Mouse (Mus musculus): Measurements from ENCODE around the gene Scmh1. TPM values are rescaled to one million over a fixed set of nuclear protein-coding genes. Genes with fewer than 3 reads are reported as not detected.

Gene Scmh1
- polyA plus RNA-seq, 1 experiment: 24.1 TPM

- no peak overlapping the region for H3K27ac ChIP-seq (ENCODE audit: control insufficient read depth, insufficient read depth, low read depth, low read length, poor library complexity)
- no peaks in the 10 kb centered on the region for H3K4me1 ChIP-seq (ENCODE audit: control insufficient read depth, insufficient read depth, low read length)
- TF ChIP-seq CTCF (IDR thresholded peaks at IDR 0.05; ENCODE audit: control insufficient read depth, insufficient read depth, low read length) (no peak), POLR2A (IDR thresholded peaks at IDR 0.05; ENCODE audit: borderline replicate concordance, control insufficient read depth, low read depth, low read length) (no peak)
- WGBS: 91% methylated on average over 4 of the region's 4 CpGs
- no peak overlapping the region for H3K4me3 ChIP-seq (replicated peaks; ENCODE audit: control insufficient read depth, low read depth, low read length)
Observed at GRCm38 (mm10) chr4:120418053-120418452, 13.0 kb downstream of the Scmh1 start.

GRCm38 (mm10) chr4:120420193-120420592 lies 15.1 kb downstream of the Scmh1 start:
- Histone ChIP-seq H3K4me1 (ENCODE audit: control insufficient read depth, insufficient read depth, low read length) (no peaks in the 10 kb centered on the region), H3K4me3 (replicated peaks; ENCODE audit: control insufficient read depth, low read depth, low read length) (no peak overlapping the region), H3K27ac (ENCODE audit: control insufficient read depth, insufficient read depth, low read depth, low read length, poor library complexity) (no peak overlapping the region)
- no peak for TF ChIP-seq CTCF (IDR thresholded peaks at IDR 0.05; ENCODE audit: control insufficient read depth, insufficient read depth, low read length)
- TF ChIP-seq POLR2A (IDR thresholded peaks at IDR 0.05; ENCODE audit: borderline replicate concordance, control insufficient read depth, low read depth, low read length): no peak

GRCm38 (mm10) chr4:120420685-120421084 lies 15.6 kb downstream of the Scmh1 start:
- Histone ChIP-seq H3K4me3 (replicated peaks; ENCODE audit: control insufficient read depth, low read depth, low read length) (no peak overlapping the region), H3K27ac (ENCODE audit: control insufficient read depth, insufficient read depth, low read depth, low read length, poor library complexity) (no peak overlapping the region), H3K4me1 (ENCODE audit: control insufficient read depth, insufficient read depth, low read length) (no peaks in the 10 kb centered on the region)
- no peak for TF ChIP-seq POLR2A (IDR thresholded peaks at IDR 0.05; ENCODE audit: borderline replicate concordance, control insufficient read depth, low read depth, low read length)
- TF ChIP-seq CTCF (IDR thresholded peaks at IDR 0.05; ENCODE audit: control insufficient read depth, insufficient read depth, low read length): no peak

GRCm38 (mm10) chr4:120430601-120431000 lies 25.5 kb downstream of the Scmh1 start:
- H3K4me1 ChIP-seq (ENCODE audit: control insufficient read depth, insufficient read depth, low read length): no peaks in the 10 kb centered on the region
- no peak overlapping the region for H3K27ac ChIP-seq (ENCODE audit: control insufficient read depth, insufficient read depth, low read depth, low read length, poor library complexity)
- TF ChIP-seq POLR2A (IDR thresholded peaks at IDR 0.05; ENCODE audit: borderline replicate concordance, control insufficient read depth, low read depth, low read length): no peak
- no peak for TF ChIP-seq CTCF (IDR thresholded peaks at IDR 0.05; ENCODE audit: control insufficient read depth, insufficient read depth, low read length)
- no peak overlapping the region for H3K4me3 ChIP-seq (replicated peaks; ENCODE audit: control insufficient read depth, low read depth, low read length)

- H3K4me1 ChIP-seq (ENCODE audit: control insufficient read depth, insufficient read depth, low read length): no peaks in the 10 kb centered on the region
- no peak for TF ChIP-seq CTCF (IDR thresholded peaks at IDR 0.05; ENCODE audit: control insufficient read depth, insufficient read depth, low read length)
- no peak for TF ChIP-seq POLR2A (IDR thresholded peaks at IDR 0.05; ENCODE audit: borderline replicate concordance, control insufficient read depth, low read depth, low read length)
- H3K4me3 ChIP-seq (replicated peaks; ENCODE audit: control insufficient read depth, low read depth, low read length): no peak overlapping the region
- 85% methylated on average over 11 of the region's 11 CpGs for WGBS
- H3K27ac ChIP-seq (ENCODE audit: control insufficient read depth, insufficient read depth, low read depth, low read length, poor library complexity): no peak overlapping the region
Observed at GRCm38 (mm10) chr4:120432599-120433373, 27.7 kb downstream of the Scmh1 start.

- no peak overlapping the region for H3K27ac ChIP-seq (ENCODE audit: control insufficient read depth, insufficient read depth, low read depth, low read length, poor library complexity)
- TF ChIP-seq POLR2A (IDR thresholded peaks at IDR 0.05; ENCODE audit: borderline replicate concordance, control insufficient read depth, low read depth, low read length): no peak
- no peak for TF ChIP-seq CTCF (IDR thresholded peaks at IDR 0.05; ENCODE audit: control insufficient read depth, insufficient read depth, low read length)
Observed at GRCm38 (mm10) chr4:120461741-120462140, 56.7 kb downstream of the Scmh1 start.

GRCm38 (mm10) chr4:120472946-120473345 lies 67.9 kb downstream of the Scmh1 start:
- WGBS: 89% methylated on average over 2 of the region's 2 CpGs

More at GRCm38 (mm10) chr4:120461741-120462140, 56.7 kb downstream of the Scmh1 start:
- Histone ChIP-seq H3K4me3 (replicated peaks; ENCODE audit: control insufficient read depth, low read depth, low read length) (no peak overlapping the region), H3K4me1 (ENCODE audit: control insufficient read depth, insufficient read depth, low read length) (no peaks in the 10 kb centered on the region)
- WGBS: 84% methylated on average over 4 of the region's 4 CpGs

GRCm38 (mm10) chr4:120487707-120488106 lies 82.6 kb downstream of the Scmh1 start:
- 34% methylated on average over 1 of the region's 1 CpGs for WGBS
- Histone ChIP-seq H3K4me3 (replicated peaks; ENCODE audit: control insufficient read depth, low read depth, low read length) (no peak overlapping the region), H3K4me1 (ENCODE audit: control insufficient read depth, insufficient read depth, low read length) (no peaks in the 10 kb centered on the region), H3K27ac (ENCODE audit: control insufficient read depth, insufficient read depth, low read depth, low read length, poor library complexity) (no peak overlapping the region)
- TF ChIP-seq CTCF (IDR thresholded peaks at IDR 0.05; ENCODE audit: control insufficient read depth, insufficient read depth, low read length): no peak
- no peak for TF ChIP-seq POLR2A (IDR thresholded peaks at IDR 0.05; ENCODE audit: borderline replicate concordance, control insufficient read depth, low read depth, low read length)

More at GRCm38 (mm10) chr4:120472946-120473345, 67.9 kb downstream of the Scmh1 start:
- no peaks in the 10 kb centered on the region for H3K4me1 ChIP-seq (ENCODE audit: control insufficient read depth, insufficient read depth, low read length)
- H3K4me3 ChIP-seq (replicated peaks; ENCODE audit: control insufficient read depth, low read depth, low read length): no peak overlapping the region
- no peak for TF ChIP-seq POLR2A (IDR thresholded peaks at IDR 0.05; ENCODE audit: borderline replicate concordance, control insufficient read depth, low read depth, low read length)
- TF ChIP-seq CTCF (IDR thresholded peaks at IDR 0.05; ENCODE audit: control insufficient read depth, insufficient read depth, low read length): no peak
- H3K27ac ChIP-seq (ENCODE audit: control insufficient read depth, insufficient read depth, low read depth, low read length, poor library complexity): no peak overlapping the region
